In genomic region chrX:20425839-20426449, GRCm38 (mm10) we compare ENCODE assay signal across 8 mouse cellular contexts. TPM values are rescaled to one million over a fixed set of nuclear protein-coding genes. Genes with fewer than 3 reads are reported as not detected.
A peak's percentile ranks its signal among the peaks of the same experiment; 100 is the strongest.
DNase-seq lines count a peak whose midpoint lies in the region; ATAC-seq lines count a peak whose summit lies in the region.

No protein-coding gene starts in this region.

- ATAC-seq in neural tube, embryonic 12.5 days (ENCODE audit: low FRiP score, low read depth) = peak; percentile 34

- no peaks in the 10 kb centered on the region for H3K9me3 ChIP-seq in neural tube, embryonic 12.5 days

- WGBS in neural tube, embryonic 12.5 days = 16% methylated on average over 49 of the region's 51 CpGs

- H3K4me3 ChIP-seq in neural tube, embryonic 12.5 days = peak overlapping the region; percentile 67

- H3K27me3 ChIP-seq in neural tube, embryonic 12.5 days (replicated peaks) = no peaks in the 10 kb centered on the region

- no peaks in the 10 kb centered on the region for H3K4me1 ChIP-seq in neural tube, embryonic 12.5 days

- H3K36me3 ChIP-seq in neural tube, embryonic 12.5 days = no peaks in the 10 kb centered on the region; the same call in 1 of the 2 replicates

- H3K9ac ChIP-seq in neural tube, embryonic 12.5 days = peak overlapping the region; percentile 66

- peak overlapping the region; percentile 59 for H3K4me2 ChIP-seq in neural tube, embryonic 12.5 days (replicated peaks)

- DNase-seq in A20 (ENCODE audit: low read depth, low spot score) (peak; percentile 69), R1 (ENCODE audit: low read depth, low spot score) (peak; percentile 31)
- peak; percentile 12 to 19 for DNase-seq in cerebellum, postnatal 4 days (ENCODE audit: low spot score in 2 of 2)
- DNase-seq in heart, adult 18-20 months = peak; percentile 23 to 52
- peak; percentile 27 for DNase-seq in kidney, adult 11 months
- peak; percentile 20 to 32 for DNase-seq in lung, adult 18-20 months
- peak; percentile 15 to 18 for DNase-seq in thymus, adult 18-20 months

- peak overlapping the region; percentile 68; the same call in 1 of the 2 replicates for H3K27ac ChIP-seq in neural tube, embryonic 12.5 days

RNA-seq across cellular contexts. Expression of gene Jade3, which starts 0.5 kb away (rescaled TPM):
- 1 to 10 TPM; 2.0 to 2.1 TPM for total RNA-seq in heart, adult 18-20 months (2021)
- polyA plus RNA-seq in neural tube, embryonic 12.5 days (2016; fragmentation: Nextera tagmentation; extraction: Ambion mirVana) = 8.0 and 8.3 TPM in 2 replicates

Comparison
In these comparisons a context has a peak if more than half of its experiments do, and no peak if none do; other contexts are left out.
1. Peak in every context shown above with its lines: DNase-seq, ATAC-seq, H3K4me3 ChIP-seq and H3K27ac ChIP-seq.
2. DNase-seq: peak in every context shown above with its lines; median percentile 69 in A20; 38 in heart, adult 18-20 months; 31 in R1; 27 in kidney, adult 11 months; 26 in lung, adult 18-20 months; 16 in thymus, adult 18-20 months; 16 in cerebellum, postnatal 4 days.